Mouse (Mus musculus) brain, embryonic 14.5 days (tissue): ENCODE data around the gene Dazl.

Experiments used
- CTCF ChIP-seq: fragments of 200-500 bp; IDR thresholded peaks from 2 replicates; pipeline ENCODE4 v1.5.1; 2012; ENCODE audit warnings: inconsistent platforms, mild to moderate bottlenecking, moderate library complexity, borderline replicate concordance; ENCODE audit not compliant: insufficient read depth, insufficient read length; ENCODE audit errors: extremely low read depth
- POLR2A ChIP-seq: fragments of 200-500 bp; IDR thresholded peaks from 2 replicates; pipeline ENCODE4 v1.6.1; 2012; ENCODE audit warnings: mild to moderate bottlenecking, inconsistent platforms, borderline replicate concordance; ENCODE audit not compliant: poor library complexity, insufficient read depth, insufficient read length, severe bottlenecking; ENCODE audit errors: extremely low read depth

DNA sequence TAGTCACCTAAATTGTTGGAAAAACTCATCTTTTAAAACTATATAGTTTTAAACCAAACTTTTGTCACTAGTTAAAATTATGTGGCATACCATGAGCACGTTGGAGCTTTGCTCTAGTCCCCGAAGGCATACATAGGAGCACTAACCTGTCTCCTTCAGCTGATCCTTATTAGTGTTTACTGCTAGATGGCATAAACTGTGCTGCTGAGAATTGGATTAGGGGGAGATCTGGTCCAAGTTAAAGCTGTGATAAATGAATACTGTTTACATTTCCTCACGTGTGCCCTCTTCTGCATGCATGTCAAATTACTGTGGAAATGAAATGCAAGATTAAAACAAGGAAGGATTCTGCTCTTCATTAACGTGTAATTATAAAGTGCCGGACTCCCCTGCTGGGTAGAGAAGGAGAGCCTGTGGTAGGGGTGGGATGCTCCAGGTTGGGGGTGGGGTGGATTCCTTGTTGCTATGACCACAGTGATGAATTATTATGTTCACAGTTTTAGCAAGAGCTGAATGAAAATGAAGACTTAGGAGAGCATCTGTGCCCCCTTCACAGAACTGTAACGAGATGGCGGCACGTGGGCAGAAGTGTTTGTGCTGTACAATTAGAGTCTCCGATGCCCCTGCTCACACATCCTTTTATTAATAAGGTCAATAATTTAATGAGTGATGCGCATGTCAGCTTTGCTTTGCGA lies 48.6 kb upstream of the Dazl start:
- no peak for TF ChIP-seq CTCF
- no peak for TF ChIP-seq POLR2A
